Mouse (Mus musculus): ENCODE results near the gene Kcna1. TPM values are rescaled to one million over a fixed set of nuclear protein-coding genes. Genes with fewer than 3 reads are reported as not detected.

Gene Kcna1
- total RNA-seq, 2 experiments from 2014 or later = 117 to 124 TPM

- intact Hi-C loops (cut with DNase I) = no loop called here
- DNase-seq (ENCODE audit: low spot score in 2 of 2) = no peak
Measured at GRCm38 (mm10) chr6:126601843-126602326, 44.3 kb downstream of the Kcna1 start.

GRCm38 (mm10) chr6:126599201-126599995 is 46.8 kb downstream of the Kcna1 start:
- intact Hi-C loops (cut with DNase I) = no loop called here

GRCm38 (mm10) chr6:126597741-126598140 is 48.4 kb downstream of the Kcna1 start:
- no peak for DNase-seq (ENCODE audit: low spot score in 2 of 2)
- intact Hi-C loops (cut with DNase I) = no loop called here

More at GRCm38 (mm10) chr6:126599201-126599995, 46.8 kb downstream of the Kcna1 start:
- no peak for DNase-seq (ENCODE audit: low spot score in 2 of 2)

- intact Hi-C loops (cut with DNase I) = no loop called here
- no peak for DNase-seq (ENCODE audit: low spot score in 2 of 2)
Measured at GRCm38 (mm10) chr6:126595805-126596629, 50.2 kb downstream of the Kcna1 start.

GRCm38 (mm10) chr6:126595130-126595529 is 51.1 kb downstream of the Kcna1 start:
- intact Hi-C loops (cut with DNase I) = no loop called here
- DNase-seq (ENCODE audit: low spot score in 2 of 2) = no peak

GRCm38 (mm10) chr6:126594365-126594764 is 51.8 kb downstream of the Kcna1 start:
- intact Hi-C loops (cut with DNase I) = loop anchor here (5.0 kb wide), 1 partner anchor 48 kb away; no protein-coding TSS in a partner anchor
- DNase-seq (ENCODE audit: low spot score in 2 of 2) = no peak

- intact Hi-C loops (cut with DNase I) = loop anchor here (5.0 kb wide), 1 partner anchor 49 kb away; no protein-coding TSS in a partner anchor
- DNase-seq (ENCODE audit: low spot score in 2 of 2) = no peak
Measured at GRCm38 (mm10) chr6:126593336-126593735, 52.8 kb downstream of the Kcna1 start.

Other genes with a start within 250 kb of the Kcna1 start
- 1 to 10 TPM; 3.5 to 7.2 TPM for gene Kcna5, start 111.0 kb downstream of the Kcna1 start, total RNA-seq (2021)
- gene Kcna6, start 94.3 kb upstream of the Kcna1 start, total RNA-seq (2021) = 10 to 100 TPM; 61.4 to 72.1 TPM
- gene Ndufa9, start 202.8 kb upstream of the Kcna1 start, total RNA-seq (2021) = 100 to 1,000 TPM; 135 to 154 TPM
- gene Akap3, start 206.7 kb upstream of the Kcna1 start, total RNA-seq (2021) = under 1 TPM; 0.10 to 0.43 TPM

Data from left cerebral cortex, postnatal 36 days (tissue).